Mouse (Mus musculus) retina, adult 2 months (tissue): Measurements from ENCODE around the gene Itgb3bp.

Experiments
- DNase-seq: peaks from one replicate; pipeline ENCODE4 v3.0.0-alpha.2; 2012; ENCODE audit warnings: low read depth, low spot score

The Itgb3bp gene

DNA sequence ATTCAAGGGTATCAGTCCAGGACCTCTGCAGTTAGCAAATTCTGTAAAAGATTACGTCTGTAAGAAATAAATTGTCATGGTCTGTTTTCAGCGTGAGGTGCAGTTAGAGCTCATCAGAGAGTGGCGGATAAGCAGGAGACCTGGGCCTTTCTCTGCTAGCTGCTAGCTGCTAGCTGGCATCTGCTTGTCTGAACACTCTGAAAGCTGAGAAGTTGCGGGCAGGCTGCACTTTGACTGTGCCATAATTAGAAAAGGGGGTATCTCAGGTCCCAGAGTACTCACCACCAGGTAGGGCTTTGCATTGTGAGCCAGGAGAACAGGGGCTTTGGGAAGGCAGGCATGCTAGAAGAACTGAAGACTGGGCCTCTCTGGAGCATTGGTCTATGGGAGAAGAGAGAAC lies 2.2 kb upstream of the Itgb3bp start:
- DNase-seq, result no peak

DNA sequence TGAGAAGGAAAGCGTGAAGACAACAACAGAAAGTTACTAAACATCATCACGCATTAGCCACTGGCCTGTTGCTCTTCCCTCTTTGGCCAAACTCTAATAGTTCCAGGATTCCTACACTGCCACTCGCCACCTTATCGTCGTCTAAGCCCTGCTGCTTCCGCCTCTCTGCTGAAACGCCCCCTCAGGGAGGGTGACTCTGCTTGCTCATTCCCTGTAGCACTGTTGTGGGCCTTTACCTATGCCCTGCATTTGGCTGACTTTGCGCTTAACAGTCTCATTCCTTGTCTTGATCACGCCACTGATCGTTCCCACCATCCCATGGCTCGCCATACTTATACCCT lies 1.6 kb upstream of the Itgb3bp start:
- no peak for DNase-seq

DNA sequence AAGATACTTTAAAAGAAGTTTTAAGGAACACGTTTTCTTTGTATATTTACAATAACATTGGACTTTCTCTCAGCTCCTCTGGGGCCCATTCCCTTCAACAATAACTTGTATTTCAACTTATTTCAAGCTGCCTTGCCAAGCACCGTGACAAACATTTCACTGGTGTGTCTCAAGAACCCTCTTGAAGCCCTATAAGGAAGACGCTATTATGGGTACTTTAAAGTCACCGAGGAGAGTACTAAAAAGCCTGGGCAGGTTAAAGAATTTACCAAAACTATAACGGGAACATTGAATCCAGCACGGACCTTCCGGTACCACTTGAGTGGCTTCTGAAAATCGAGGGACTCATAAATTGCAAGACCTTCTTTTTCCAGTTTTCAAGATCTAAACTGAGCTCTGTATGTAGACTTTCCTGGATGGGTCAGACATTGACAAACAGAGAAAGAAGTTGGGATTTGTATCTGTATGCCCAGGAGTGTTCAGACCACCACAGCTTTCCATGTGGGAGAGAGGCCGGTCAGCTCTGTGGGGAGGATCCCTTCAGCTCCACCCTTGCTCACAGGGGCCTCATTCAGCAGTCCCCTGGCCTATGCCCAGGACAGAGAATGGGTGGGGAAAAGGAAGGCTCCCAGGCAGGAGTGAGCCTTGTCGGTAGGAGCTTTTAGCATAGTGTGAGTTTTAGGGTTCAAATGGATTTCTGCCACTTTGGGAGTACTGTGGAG lies 1.1 kb upstream of the Itgb3bp start:
- DNase-seq, result no peak

GRCm38 (mm10) chr4:99929149-99929612 lies 432 bp downstream of the Itgb3bp start, which contains the start of gene Pgm1:
TSS of gene Pgm1 (plus strand) at chr4:99929414.
- DNase-seq, result peak; percentile 71

DNA sequence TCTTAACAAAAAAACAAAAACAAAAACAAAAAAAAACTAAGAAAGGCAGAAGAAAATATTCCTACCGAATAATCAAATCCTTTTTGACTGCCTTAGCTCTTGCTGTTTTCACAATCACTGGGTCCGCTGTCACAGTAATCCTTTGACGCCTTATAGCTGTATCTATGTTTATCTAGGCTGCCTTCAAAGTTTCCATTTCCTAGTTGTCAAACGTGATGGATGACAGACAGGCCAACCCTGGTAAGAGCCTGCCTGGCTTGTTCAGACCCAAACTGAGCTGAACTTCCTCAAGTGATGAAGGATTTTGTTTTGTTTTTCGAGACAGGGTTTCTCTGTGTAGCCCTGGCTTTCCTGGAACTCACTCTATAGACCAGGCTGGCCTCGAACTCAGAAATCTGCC lies 1.1 kb downstream of the Itgb3bp start:
- no peak for DNase-seq

GRCm38 (mm10) chr4:99926380-99926779 lies 3.2 kb downstream of the Itgb3bp start:
- DNase-seq, result no peak

DNA sequence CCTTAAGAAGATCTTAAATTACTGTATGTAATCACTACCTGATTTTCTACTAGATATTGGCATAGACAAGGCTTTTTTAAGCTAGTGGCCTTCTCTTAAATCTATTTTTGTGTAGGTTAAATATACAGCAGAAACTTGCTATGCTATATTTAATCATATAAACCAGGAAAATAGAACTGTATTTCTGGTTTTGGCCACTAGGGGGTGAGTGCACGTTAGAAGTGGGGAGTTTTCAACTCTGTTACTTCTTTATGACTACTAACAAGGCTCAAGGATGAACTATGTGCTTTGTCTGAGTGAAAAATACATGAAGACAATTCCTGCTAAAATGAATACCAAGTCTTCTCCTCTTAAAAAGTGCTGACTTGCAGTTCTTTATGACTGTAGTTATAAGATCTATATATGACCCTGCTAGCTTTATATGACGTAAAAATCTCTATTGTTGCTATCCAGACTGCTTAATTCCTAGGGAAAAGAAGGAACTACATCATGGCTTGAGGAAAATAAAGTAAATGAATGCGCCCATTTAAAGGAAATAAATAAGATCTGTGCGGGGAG lies 15.6 kb downstream of the Itgb3bp start:
- DNase-seq, result no peak

DNA sequence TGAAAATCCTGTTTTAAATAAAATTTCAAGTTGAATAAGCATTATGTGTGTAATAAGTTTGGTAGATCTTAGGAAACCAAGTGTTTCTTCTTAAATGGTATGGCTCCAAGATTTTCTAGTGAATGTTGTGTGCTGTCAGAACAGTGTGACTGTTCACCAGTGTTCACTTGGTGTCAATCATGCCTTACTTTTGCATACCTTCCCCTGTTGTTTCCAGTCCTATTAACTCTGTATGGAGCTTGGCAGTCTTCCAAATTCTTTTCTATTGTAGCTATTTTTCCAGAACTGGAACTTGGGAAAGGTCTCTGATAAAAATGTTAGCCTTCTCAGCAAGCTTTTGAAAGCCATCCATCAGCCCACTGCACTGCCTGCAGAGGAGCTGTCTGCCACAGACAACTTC lies 47.2 kb downstream of the Itgb3bp start:
- DNase-seq, result no peak

DNA sequence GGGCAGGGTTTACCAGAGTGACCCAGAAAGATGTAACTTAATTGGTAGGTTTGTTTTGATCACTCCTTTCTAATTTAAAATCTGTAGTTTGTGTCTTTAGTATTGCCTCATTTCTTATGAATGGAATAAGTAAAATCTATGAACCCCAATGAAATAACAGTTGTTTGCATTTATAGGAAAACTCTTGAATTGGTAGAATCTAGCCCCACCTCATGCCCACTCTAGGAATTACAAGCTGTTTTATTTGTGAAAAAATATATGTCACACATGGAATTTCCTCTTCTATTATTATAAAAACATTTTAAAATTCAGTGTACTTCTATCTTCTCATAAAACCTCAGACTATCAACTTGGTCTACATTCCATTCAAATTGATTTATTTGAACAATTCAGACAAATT lies 47.7 kb downstream of the Itgb3bp start:
- no peak for DNase-seq

GRCm38 (mm10) chr4:99829094-99830073 lies 100.2 kb downstream of the Itgb3bp start, which contains the start of gene Efcab7:
TSS of gene Efcab7 (plus strand) at chr4:99829198.
- peak; percentile 79 for DNase-seq

GRCm38 (mm10) chr4:99828739-99829093 lies 100.9 kb downstream of the Itgb3bp start:
- no peak for DNase-seq

DNA sequence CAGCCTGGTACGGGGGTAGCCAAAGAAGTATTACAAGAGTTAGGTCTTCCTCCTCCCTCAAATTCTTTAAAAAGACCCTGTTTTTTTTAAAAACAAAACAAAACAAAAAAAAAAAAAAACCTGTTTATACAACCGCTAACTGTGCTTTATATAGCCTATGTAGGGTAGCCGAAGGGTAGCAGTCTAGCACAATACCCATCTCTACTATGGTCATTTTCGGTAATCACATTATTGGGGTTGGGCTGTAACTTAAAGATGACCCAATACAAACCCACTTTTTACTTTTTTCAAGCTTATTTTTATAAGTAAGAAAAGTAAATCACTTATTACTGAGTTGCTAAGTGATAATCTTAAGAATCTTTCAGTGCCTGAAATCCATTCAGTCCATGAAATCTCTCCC lies 101.3 kb downstream of the Itgb3bp start:
- no peak for DNase-seq

DNA sequence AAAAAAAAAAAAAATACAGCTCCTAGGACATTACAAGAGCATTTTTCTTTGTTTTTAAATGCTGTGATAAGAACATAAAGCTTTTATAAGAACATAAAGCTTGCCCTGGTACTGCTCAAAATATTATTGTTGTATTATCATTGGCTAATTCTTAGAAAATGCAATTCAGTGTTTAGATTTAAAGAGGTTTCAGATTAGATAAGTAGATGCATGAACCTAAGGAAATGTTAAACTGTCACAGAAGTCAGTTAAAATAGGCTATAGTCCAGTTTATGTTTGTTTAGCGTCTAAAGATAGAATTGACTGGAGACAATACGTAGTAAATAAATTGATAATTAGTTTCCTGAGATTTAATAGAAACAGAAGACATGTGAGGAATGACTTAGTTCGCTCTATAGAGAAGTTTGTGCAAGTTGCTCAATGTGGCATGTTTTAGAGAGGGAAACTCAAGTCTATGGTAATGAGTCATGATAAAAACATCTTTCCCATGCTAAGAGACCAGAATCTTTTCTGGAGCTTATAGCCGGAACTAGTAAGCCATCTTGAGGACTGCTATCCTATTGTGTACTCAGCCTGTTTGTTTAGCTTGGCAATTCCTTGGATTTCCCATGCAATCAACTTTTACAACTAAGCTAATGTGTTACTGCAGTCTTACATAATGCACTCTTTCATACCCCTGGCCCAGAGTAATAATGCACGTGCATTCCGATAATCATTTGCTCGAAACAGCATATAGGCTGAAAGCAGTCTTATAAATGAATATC lies 112.7 kb downstream of the Itgb3bp start:
- no peak for DNase-seq

DNA sequence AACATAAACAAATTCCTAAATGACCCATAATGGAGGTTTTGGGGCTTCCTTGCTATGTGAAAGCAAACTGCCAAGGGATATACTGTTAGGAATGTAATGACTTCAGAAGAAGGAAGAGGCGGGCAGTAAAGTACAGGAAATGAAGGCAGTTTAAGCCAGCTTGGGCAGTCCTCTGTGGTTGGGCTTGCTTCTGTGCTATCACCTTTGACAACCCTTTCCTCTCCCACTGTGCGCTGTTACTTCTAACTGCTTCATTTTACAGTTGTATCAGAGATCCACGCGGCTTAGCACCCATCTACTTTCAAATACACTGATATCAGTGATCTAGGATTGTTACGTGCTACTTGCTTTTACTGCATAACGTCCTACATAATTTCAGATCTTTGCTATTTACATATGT lies 137.2 kb downstream of the Itgb3bp start:
- no peak for DNase-seq

GRCm38 (mm10) chr4:99773041-99773440 lies 156.6 kb downstream of the Itgb3bp start:
- DNase-seq, result no peak

DNA sequence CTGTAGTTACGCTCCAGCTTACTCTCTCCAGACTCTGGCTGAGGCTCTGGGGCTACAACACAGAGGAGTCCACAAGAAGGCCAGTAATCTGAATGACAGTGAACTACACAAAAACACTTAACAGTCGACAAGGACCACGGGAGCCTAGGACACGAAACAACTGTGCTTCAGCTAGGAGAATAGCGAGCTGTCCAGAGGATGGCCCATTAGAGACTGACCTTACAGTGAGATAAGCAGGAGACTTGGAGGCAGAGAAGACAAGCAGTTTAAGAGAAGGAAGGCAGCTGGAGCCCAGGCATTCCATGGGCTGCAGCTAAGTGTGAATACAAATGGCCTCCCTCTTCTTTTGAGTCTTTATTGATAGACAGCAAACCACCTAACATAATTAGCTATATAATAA lies 159.1 kb downstream of the Itgb3bp start:
- no peak for DNase-seq

GRCm38 (mm10) chr4:99766753-99767152 lies 162.9 kb downstream of the Itgb3bp start:
- no peak for DNase-seq

- no peak for DNase-seq
Measured at GRCm38 (mm10) chr4:99766303-99766702, 163.3 kb downstream of the Itgb3bp start.

- no peak for DNase-seq
Measured at GRCm38 (mm10) chr4:99752426-99752825, 177.2 kb downstream of the Itgb3bp start.

GRCm38 (mm10) chr4:99739836-99740235 lies 189.8 kb downstream of the Itgb3bp start:
- no peak for DNase-seq

- DNase-seq, result no peak
Measured at GRCm38 (mm10) chr4:99725914-99726451, 203.6 kb downstream of the Itgb3bp start.
